Mouse (Mus musculus): ENCODE measurements around the gene Spock1. TPM values are rescaled to one million over a fixed set of nuclear protein-coding genes. Genes with fewer than 3 reads are reported as not detected.
A peak's percentile ranks its signal among the peaks of the same experiment; 100 is the strongest.

The Spock1 gene
- polyA plus RNA-seq, 1 experiment from 2014 or later = 104 TPM

DNA sequence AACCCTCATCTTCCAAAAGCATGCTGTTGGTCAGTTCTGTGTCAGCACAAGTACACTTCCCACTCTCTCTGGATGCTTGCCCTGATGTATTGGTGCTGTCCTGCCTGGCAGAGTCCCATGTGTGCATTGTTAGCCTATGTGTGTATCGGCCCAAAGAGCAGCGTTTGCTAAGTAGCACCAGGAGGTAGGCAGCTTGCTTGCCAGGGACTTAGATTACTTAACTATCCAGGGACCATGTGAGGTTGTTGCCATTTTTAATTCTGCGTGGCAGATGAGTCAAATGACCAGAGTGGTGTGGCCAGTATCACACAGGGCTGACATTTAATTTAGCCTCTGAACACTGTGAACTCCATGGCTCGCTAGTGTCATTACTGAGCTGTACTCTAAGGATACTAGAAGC, 256.9 kb downstream of the Spock1 start:
- no peak for DNase-seq (ENCODE audit: low spot score)
- ATAC-seq (ENCODE audit: low FRiP score) = no peak
- no peak overlapping the region for H3K9ac ChIP-seq
- peaks cover 10% of the 10 kb centered on the region; the same call in 1 of the 2 replicates for H3K4me1 ChIP-seq (replicated peaks; ENCODE audit: control insufficient read depth, insufficient read depth, low read length)
- H3K27me3 ChIP-seq (ENCODE audit: control insufficient read depth, insufficient read depth, low read length) = no peaks in the 10 kb centered on the region
- no peaks in the 10 kb centered on the region for H3K9me3 ChIP-seq (ENCODE audit: control insufficient read depth, low read length)
- no peak overlapping the region for H3K27ac ChIP-seq
- H3K4me3 ChIP-seq (replicated peaks; ENCODE audit: low read length) = no peak overlapping the region
- H3K4me2 ChIP-seq (replicated peaks) = no peak overlapping the region
- no peaks in the 10 kb centered on the region for H3K36me3 ChIP-seq (replicated peaks; ENCODE audit: control insufficient read depth, insufficient read depth)
- 73% methylated on average over 4 of the region's 4 CpGs for WGBS

DNA sequence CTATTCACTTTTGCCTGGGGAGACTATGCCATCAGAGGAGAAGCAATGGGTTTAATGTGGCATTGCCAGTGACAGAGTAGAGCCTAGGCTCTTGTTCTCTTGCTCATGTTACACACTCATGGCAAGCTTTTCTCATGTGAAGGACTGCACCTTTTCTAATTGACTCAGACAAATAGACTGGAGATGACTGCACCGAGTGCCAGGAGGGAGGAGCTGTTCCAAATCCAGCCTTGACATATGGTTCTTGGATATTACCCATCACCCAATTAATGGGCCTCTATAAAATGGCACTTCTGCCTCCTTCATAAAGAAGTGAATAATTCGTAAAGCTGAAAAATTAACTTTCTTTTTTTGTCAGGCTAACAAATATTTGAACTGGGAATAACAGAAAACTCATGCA, 259.3 kb downstream of the Spock1 start:
- H3K4me1 ChIP-seq (replicated peaks; ENCODE audit: control insufficient read depth, insufficient read depth, low read length) = peaks cover 5% of the 10 kb centered on the region; the same call in 1 of the 2 replicates
- H3K9ac ChIP-seq = no peak overlapping the region
- H3K4me3 ChIP-seq (replicated peaks; ENCODE audit: low read length) = no peak overlapping the region
- no peak overlapping the region for H3K27ac ChIP-seq
- whole genome bisulfite sequencing = 72% methylated on average over 2 of the region's 2 CpGs
- no peak for ATAC-seq (ENCODE audit: low FRiP score)
- H3K36me3 ChIP-seq (replicated peaks; ENCODE audit: control insufficient read depth, insufficient read depth) = no peaks in the 10 kb centered on the region
- no peak overlapping the region for H3K4me2 ChIP-seq (replicated peaks)
- no peaks in the 10 kb centered on the region for H3K9me3 ChIP-seq (ENCODE audit: control insufficient read depth, low read length)
- DNase-seq (ENCODE audit: low spot score) = no peak
- H3K27me3 ChIP-seq (ENCODE audit: control insufficient read depth, insufficient read depth, low read length) = no peaks in the 10 kb centered on the region

DNA sequence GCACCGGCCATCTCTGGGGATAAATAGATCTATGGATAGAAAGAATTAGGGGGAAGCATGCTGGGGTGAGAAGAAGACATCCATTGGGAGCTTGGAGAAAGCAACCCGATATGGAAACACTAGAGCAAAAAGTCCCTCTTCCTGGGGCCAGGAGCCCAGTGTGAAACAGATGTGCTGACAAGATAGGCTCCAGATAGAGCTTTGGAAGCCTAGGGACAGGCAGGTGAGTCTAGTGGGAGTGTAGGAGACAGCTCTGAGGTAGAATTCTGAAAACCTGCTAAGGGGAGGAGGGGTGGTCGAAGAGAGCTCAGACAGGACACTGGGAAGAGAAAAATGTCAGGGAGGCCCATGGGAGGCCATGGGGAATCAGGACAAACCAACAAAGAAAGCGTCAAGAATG, 260.7 kb downstream of the Spock1 start:
- no peaks in the 10 kb centered on the region for H3K36me3 ChIP-seq (replicated peaks; ENCODE audit: control insufficient read depth, insufficient read depth)
- no peak overlapping the region for H3K9ac ChIP-seq
- H3K9me3 ChIP-seq (ENCODE audit: control insufficient read depth, low read length) = no peaks in the 10 kb centered on the region
- no peak overlapping the region for H3K27ac ChIP-seq
- H3K4me2 ChIP-seq (replicated peaks) = no peak overlapping the region
- H3K27me3 ChIP-seq (ENCODE audit: control insufficient read depth, insufficient read depth, low read length) = no peaks in the 10 kb centered on the region
- ATAC-seq (ENCODE audit: low FRiP score) (no peak), DNase-seq (ENCODE audit: low spot score) (no peak)
- peaks cover 5% of the 10 kb centered on the region; the same call in 1 of the 2 replicates for H3K4me1 ChIP-seq (replicated peaks; ENCODE audit: control insufficient read depth, insufficient read depth, low read length)
- no peak overlapping the region for H3K4me3 ChIP-seq (replicated peaks; ENCODE audit: low read length)
- WGBS = 79% methylated on average over 4 of the region's 4 CpGs

DNA sequence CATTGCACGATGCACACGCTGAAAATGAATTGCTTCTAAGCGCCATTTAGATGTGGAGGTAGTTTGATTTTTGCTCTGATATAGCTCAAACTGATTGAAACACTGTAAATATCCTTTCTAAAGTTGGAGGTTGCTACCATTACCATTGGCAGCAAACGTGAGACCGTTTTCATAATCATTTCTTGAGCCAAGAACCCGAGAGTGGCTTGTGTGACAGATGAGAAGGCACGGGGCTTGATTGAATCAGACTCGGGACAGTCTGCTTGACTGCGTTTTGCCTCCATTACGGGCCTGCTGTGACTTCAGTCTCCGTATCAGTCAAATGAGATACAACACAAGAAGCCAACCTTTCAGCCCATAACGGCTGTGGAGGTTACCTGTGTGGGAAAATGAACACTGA, 265.1 kb downstream of the Spock1 start:
- no peaks in the 10 kb centered on the region for H3K27me3 ChIP-seq (ENCODE audit: control insufficient read depth, insufficient read depth, low read length)
- no peak overlapping the region for H3K4me3 ChIP-seq (replicated peaks; ENCODE audit: low read length)
- H3K4me2 ChIP-seq (replicated peaks) = no peak overlapping the region
- no peaks in the 10 kb centered on the region for H3K9me3 ChIP-seq (ENCODE audit: control insufficient read depth, low read length)
- ATAC-seq (ENCODE audit: low FRiP score) (no peak), DNase-seq (ENCODE audit: low spot score) (no peak)
- WGBS = 73% methylated on average over 12 of the region's 12 CpGs
- no peak overlapping the region for H3K9ac ChIP-seq
- H3K36me3 ChIP-seq (replicated peaks; ENCODE audit: control insufficient read depth, insufficient read depth) = no peaks in the 10 kb centered on the region
- no peaks in the 10 kb centered on the region for H3K4me1 ChIP-seq (replicated peaks; ENCODE audit: control insufficient read depth, insufficient read depth, low read length)
- no peak overlapping the region for H3K27ac ChIP-seq

DNA sequence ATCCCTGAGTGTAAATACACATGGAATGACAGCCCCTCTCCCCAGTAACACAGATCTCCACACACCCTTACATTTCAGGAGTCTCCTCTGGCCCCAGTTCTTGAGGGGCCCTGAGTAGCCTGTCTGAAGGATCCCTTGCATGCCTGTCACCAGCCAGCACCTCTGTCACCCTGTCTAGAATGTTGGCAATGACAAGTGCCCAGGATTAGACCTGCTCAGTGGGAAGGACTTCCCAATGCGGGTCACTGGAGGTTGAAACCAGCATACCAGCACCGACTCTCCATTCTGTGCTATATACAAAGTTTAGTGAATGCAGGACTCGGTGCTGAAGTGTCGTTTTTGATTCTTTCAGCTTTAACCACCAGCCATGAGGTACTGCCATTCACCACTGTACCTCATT, 266.5 kb downstream of the Spock1 start:
- 83% methylated on average over 4 of the region's 4 CpGs for WGBS
- ATAC-seq (ENCODE audit: low FRiP score) = no peak

DNA sequence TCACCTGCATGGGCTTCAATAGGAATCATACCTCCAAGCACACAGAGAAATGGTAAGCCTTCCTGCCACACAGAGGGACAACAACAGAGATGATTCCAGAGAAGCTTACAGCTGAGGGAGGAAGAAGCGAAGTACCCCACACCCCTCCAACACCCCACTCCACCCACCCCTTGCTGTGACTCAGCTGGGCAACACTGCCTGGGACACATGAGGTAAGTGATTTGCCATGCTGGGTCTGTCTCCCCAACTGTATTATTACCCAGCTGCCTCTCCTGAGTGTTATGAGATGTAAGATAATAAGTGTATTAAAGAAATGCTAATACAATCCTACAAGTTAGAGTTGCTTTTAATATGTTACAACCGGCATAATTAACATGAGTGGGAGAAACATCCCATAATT, 267.2 kb downstream of the Spock1 start:
- Histone ChIP-seq H3K9ac (no peak overlapping the region), H3K36me3 (replicated peaks; ENCODE audit: control insufficient read depth, insufficient read depth) (no peaks in the 10 kb centered on the region), H3K27me3 (ENCODE audit: control insufficient read depth, insufficient read depth, low read length) (no peaks in the 10 kb centered on the region), H3K9me3 (ENCODE audit: control insufficient read depth, low read length) (no peaks in the 10 kb centered on the region), H3K27ac (no peak overlapping the region), H3K4me1 (replicated peaks; ENCODE audit: control insufficient read depth, insufficient read depth, low read length) (peaks cover 9% of the 10 kb centered on the region), H3K4me2 (replicated peaks) (no peak overlapping the region), H3K4me3 (replicated peaks; ENCODE audit: low read length) (no peak overlapping the region)
- DNase-seq (ENCODE audit: low spot score) (no peak), ATAC-seq (ENCODE audit: low FRiP score) (no peak)
- whole genome bisulfite sequencing = 93% methylated on average over 2 of the region's 2 CpGs

More for the DNA sequence above, 266.5 kb downstream of the Spock1 start:
- H3K27me3 ChIP-seq (ENCODE audit: control insufficient read depth, insufficient read depth, low read length) = no peaks in the 10 kb centered on the region
- H3K4me1 ChIP-seq (replicated peaks; ENCODE audit: control insufficient read depth, insufficient read depth, low read length) = 0 out of 2 replicates have a peak, but pooled peaks cover 5% of the 10 kb centered on the region
- no peak for DNase-seq (ENCODE audit: low spot score)
- H3K9ac ChIP-seq = no peak overlapping the region
- no peak overlapping the region for H3K4me3 ChIP-seq (replicated peaks; ENCODE audit: low read length)
- no peak overlapping the region for H3K4me2 ChIP-seq (replicated peaks)
- no peak overlapping the region for H3K27ac ChIP-seq
- no peaks in the 10 kb centered on the region for H3K36me3 ChIP-seq (replicated peaks; ENCODE audit: control insufficient read depth, insufficient read depth)
- no peaks in the 10 kb centered on the region for H3K9me3 ChIP-seq (ENCODE audit: control insufficient read depth, low read length)

DNA sequence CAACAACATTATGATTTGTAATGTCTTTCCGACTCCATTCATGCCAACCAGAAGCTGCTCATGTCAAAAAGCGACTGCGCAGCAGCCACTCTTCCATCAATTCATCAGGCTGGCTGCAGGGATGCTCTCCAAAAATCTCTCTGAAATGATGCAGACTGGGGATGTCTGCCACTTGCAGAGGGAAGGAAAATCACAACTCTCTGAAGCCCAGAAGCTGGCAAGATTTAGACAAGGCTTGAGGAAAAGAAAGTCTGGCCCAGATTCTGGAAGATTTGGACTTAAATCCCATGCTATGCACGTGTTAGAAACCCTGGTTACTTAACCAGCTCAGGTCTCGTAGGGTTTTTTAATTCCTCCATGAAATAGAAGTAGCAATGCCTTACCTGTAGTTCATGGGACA, 269.3 kb downstream of the Spock1 start:
- Histone ChIP-seq H3K4me2 (replicated peaks) (no peak overlapping the region), H3K4me3 (replicated peaks; ENCODE audit: low read length) (no peak overlapping the region), H3K4me1 (replicated peaks; ENCODE audit: control insufficient read depth, insufficient read depth, low read length) (peaks cover 11% of the 10 kb centered on the region), H3K36me3 (replicated peaks; ENCODE audit: control insufficient read depth, insufficient read depth) (no peaks in the 10 kb centered on the region), H3K27ac (no peak overlapping the region), H3K27me3 (ENCODE audit: control insufficient read depth, insufficient read depth, low read length) (no peaks in the 10 kb centered on the region), H3K9ac (no peak overlapping the region), H3K9me3 (ENCODE audit: control insufficient read depth, low read length) (no peaks in the 10 kb centered on the region)
- no peak for ATAC-seq (ENCODE audit: low FRiP score)
- 80% methylated on average over 5 of the region's 5 CpGs for WGBS
- DNase-seq (ENCODE audit: low spot score) = no peak

DNA sequence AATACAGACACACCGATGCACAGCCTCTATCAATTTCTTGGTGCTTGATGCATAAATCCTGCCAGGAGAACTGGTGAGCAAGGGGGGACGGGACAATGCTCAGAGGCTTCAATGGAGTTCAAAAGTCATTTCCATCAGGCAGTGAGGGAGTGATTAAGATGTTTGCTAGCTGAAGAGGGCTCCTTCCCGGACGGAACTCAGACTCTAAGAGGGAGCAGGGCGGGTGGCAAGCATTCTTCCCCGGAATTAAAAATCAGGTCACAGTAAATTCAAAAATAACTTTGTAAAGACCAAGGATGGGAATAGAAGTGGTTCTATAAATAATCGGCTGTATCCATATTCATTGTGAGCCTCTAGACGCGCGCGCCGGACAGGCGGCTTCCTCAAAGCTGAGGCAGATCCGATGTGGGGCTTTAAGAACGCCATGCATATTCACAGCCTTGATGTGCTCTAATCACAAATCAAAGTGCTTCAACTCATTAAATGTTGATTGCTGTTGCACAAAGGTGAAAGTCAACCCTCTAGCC, 270.5 kb downstream of the Spock1 start:
- Histone ChIP-seq H3K4me2 (replicated peaks) (no peak overlapping the region), H3K27ac (no peak overlapping the region; the same call in 1 of the 2 replicates), H3K4me3 (replicated peaks; ENCODE audit: low read length) (no peak overlapping the region), H3K4me1 (replicated peaks; ENCODE audit: control insufficient read depth, insufficient read depth, low read length) (peaks cover 11% of the 10 kb centered on the region), H3K9me3 (ENCODE audit: control insufficient read depth, low read length) (no peaks in the 10 kb centered on the region), H3K36me3 (replicated peaks; ENCODE audit: control insufficient read depth, insufficient read depth) (no peaks in the 10 kb centered on the region), H3K9ac (no peak overlapping the region), H3K27me3 (ENCODE audit: control insufficient read depth, insufficient read depth, low read length) (no peaks in the 10 kb centered on the region)
- WGBS = 69% methylated on average over 15 of the region's 15 CpGs
- no peak for ATAC-seq (ENCODE audit: low FRiP score)
- DNase-seq (ENCODE audit: low spot score) = no peak

DNA sequence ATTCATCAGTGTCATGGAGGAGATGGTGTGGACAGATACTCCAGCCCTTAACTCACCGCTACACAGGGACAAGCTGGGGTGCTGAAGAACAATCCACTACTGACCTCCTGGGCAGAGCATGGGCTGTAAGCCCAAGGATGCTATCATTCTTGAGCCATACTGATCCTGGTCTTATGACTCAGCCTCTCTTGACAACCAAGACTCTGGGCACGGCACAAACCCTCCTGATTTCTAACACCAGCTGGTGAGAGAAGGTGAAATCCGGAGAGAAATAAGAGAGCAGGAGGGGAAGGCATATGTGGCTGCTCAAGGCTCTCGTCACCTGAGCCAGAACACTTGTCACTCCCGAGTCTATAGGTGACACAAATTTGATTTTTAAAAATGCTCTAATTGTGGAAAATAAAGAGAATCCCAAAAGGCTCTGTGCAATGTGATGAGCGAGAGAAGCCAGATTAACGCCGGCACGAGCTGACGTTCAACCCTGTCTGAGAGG, 271.0 kb downstream of the Spock1 start:
- no peak overlapping the region for H3K4me3 ChIP-seq (replicated peaks; ENCODE audit: low read length)
- H3K36me3 ChIP-seq (replicated peaks; ENCODE audit: control insufficient read depth, insufficient read depth) = no peaks in the 10 kb centered on the region
- no peak for ATAC-seq (ENCODE audit: low FRiP score)
- no peaks in the 10 kb centered on the region for H3K9me3 ChIP-seq (ENCODE audit: control insufficient read depth, low read length)
- no peaks in the 10 kb centered on the region for H3K27me3 ChIP-seq (ENCODE audit: control insufficient read depth, insufficient read depth, low read length)
- H3K27ac ChIP-seq = peak overlapping the region; percentile 54
- H3K9ac ChIP-seq = no peak overlapping the region
- no peak overlapping the region for H3K4me2 ChIP-seq (replicated peaks)
- H3K4me1 ChIP-seq (replicated peaks; ENCODE audit: control insufficient read depth, insufficient read depth, low read length) = peaks cover 11% of the 10 kb centered on the region
- no peak for DNase-seq (ENCODE audit: low spot score)
- 57% methylated on average over 10 of the region's 10 CpGs for WGBS
